Mouse (Mus musculus) CD4-positive, CD25-positive, alpha-beta regulatory T cell, adult 9 weeks (primary cell): ENCODE results near the gene Ly6g5c. TPM values are rescaled to one million over a fixed set of nuclear protein-coding genes. Genes with fewer than 3 reads are reported as not detected.

ENCODE experiments used
- polyA plus RNA-seq: library from polyadenylated mRNA; unstranded; fragments of 100-300 nt; shearing (Covaris generic); gene quantifications from one replicate; pipeline ENCODE4 v1.2.1, GENCODE M21; 2017

The Ly6g5c gene
- not detected for polyA plus RNA-seq

GRCm38 (mm10) chr17:35108097-35108496 is at the start of gene Ly6g5c:
Gene Ly6g5c, plus strand, starts transcription at chr17:35108279.

GRCm38 (mm10) chr17:35058911-35059892 is 48.9 kb upstream of the Ly6g5c start, which contains the start of gene Ddah2:
Gene Ddah2, plus strand, starts transcription at chr17:35059035.

GRCm38 (mm10) chr17:35064951-35065947 is 42.8 kb upstream of the Ly6g5c start, which contains the start of gene Ly6g6c:
Gene Ly6g6c, plus strand, starts transcription at chr17:35065388.

GRCm38 (mm10) chr17:35066084-35066483 is 42.0 kb upstream of the Ly6g5c start, which contains the start of gene Mpig6b:
Gene Mpig6b, minus strand, starts transcription at chr17:35066184.

GRCm38 (mm10) chr17:35076507-35077176 is 31.4 kb upstream of the Ly6g5c start, which contains the start of gene Ly6g6e:
Gene Ly6g6e, plus strand, starts transcription at chr17:35076902.

GRCm38 (mm10) chr17:35077786-35078233 is 30.3 kb upstream of the Ly6g5c start, which contains the start of gene Ly6g6d:
Gene Ly6g6d, minus strand, starts transcription at chr17:35078065.

GRCm38 (mm10) chr17:35085208-35085865 is 22.7 kb upstream of the Ly6g5c start, which contains the start of gene Ly6g6f:
Gene Ly6g6f, minus strand, starts transcription at chr17:35085610.

GRCm38 (mm10) chr17:35088825-35089644 is 19.0 kb upstream of the Ly6g5c start, which contains the start of gene Abhd16a:
Gene Abhd16a, plus strand, starts transcription at chr17:35089263.

GRCm38 (mm10) chr17:35115046-35116019 is 7.3 kb downstream of the Ly6g5c start, which contains the start of gene Ly6g5b:
Gene Ly6g5b, minus strand, starts transcription at chr17:35115428.

GRCm38 (mm10) chr17:35121143-35121799 is 13.2 kb downstream of the Ly6g5c start, which contains the start of gene Gpank1:
Gene Gpank1, plus strand, starts transcription at chr17:35121455.

GRCm38 (mm10) chr17:35121871-35122303 is 13.8 kb downstream of the Ly6g5c start, which contains the start of gene Csnk2b:
Gene Csnk2b, minus strand, starts transcription at chr17:35122053.

GRCm38 (mm10) chr17:35126206-35126611 is 18.1 kb downstream of the Ly6g5c start, which contains the start of gene D17H6S53E:
Gene D17H6S53E, plus strand, starts transcription at chr17:35126373.

GRCm38 (mm10) chr17:35131500-35132173 is 23.6 kb downstream of the Ly6g5c start, which contains the start of gene Apom:
Gene Apom, minus strand, starts transcription at chr17:35132050.

GRCm38 (mm10) chr17:35134801-35135590 is 26.9 kb downstream of the Ly6g5c start, which contains the start of gene Bag6:
Gene Bag6, plus strand, starts transcription at chr17:35135178.

